Comparison of ENCODE assay signal across 18 mouse cellular contexts in the genomic region with DNA sequence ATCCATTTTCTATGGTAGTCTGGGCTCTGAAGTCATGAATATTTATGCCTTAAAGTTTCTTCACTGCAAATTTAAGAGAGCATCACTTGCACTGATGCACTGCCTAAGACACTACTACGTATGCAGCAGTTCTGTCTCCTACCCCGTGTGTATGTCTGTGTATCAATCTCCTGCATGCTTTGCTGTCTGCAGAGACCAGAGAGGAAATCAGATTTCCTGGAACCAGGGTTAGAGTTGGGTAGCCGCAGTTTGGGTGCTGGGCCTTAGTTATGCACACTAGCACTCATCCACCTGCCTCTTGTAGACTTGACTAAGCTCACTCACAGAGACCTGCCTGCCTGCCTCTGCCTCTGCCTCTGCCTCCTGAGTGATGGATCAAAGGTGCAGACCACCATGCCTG.
"Had no signal": no experiment of that assay in that cellular context is flagged by ENCODE, and none has a peak within 500 bp of the region (broad histone marks: within the 10 kb centered on the region; RNA-seq: fewer than 3 reads in every experiment).

No protein-coding gene starts in this region.

- H3K27ac ChIP-seq: kidney, postnatal 0 days; limb, embryonic 12.5 days; limb, embryonic 15.5 days; liver, embryonic 14.5 days; midbrain, embryonic 10.5 days; midbrain, embryonic 13.5 days; neural tube, embryonic 12.5 days; neural tube, embryonic 15.5 days had no signal

- DNase-seq: kidney, adult 2 months; kidney, postnatal 4 days; left cerebral cortex, postnatal 4 days; liver, postnatal 0 days; lung, postnatal 14 days; lung, postnatal 4 days; right cerebral cortex, adult 18-20 months; right cerebral cortex, postnatal 25 days; thymus, adult 18-20 months had no signal

- ATAC-seq: liver, postnatal 0 days; midbrain, embryonic 13.5 days; midbrain, embryonic 16.5 days had no signal

- H3K36me3 ChIP-seq: limb, embryonic 15.5 days; midbrain, embryonic 10.5 days; midbrain, embryonic 13.5 days; neural tube, embryonic 12.5 days; neural tube, embryonic 15.5 days had no signal

- H3K9me3 ChIP-seq: limb, embryonic 12.5 days; limb, embryonic 15.5 days; midbrain, embryonic 10.5 days; midbrain, embryonic 13.5 days; neural tube, embryonic 12.5 days; neural tube, embryonic 15.5 days had no signal

- H3K27me3 ChIP-seq: limb, embryonic 12.5 days; limb, embryonic 15.5 days; midbrain, embryonic 13.5 days; neural tube, embryonic 12.5 days; neural tube, embryonic 15.5 days had no signal

- H3K4me3 ChIP-seq: limb, embryonic 12.5 days; limb, embryonic 15.5 days; midbrain, embryonic 10.5 days; midbrain, embryonic 13.5 days; neural tube, embryonic 12.5 days; neural tube, embryonic 15.5 days had no signal
